Mouse (Mus musculus) liver, embryonic 16.5 days (tissue): Measurements from ENCODE around the gene Enpp1. TPM values are rescaled to one million over a fixed set of nuclear protein-coding genes. Genes with fewer than 3 reads are reported as not detected.
"Not testable (repeated sequence)": the region's sequence is repeated elsewhere in the genome, so short reads cannot be mapped to it uniquely, and the experiment has no call there.

Experiments
- ATAC-seq: fragments of 200-750 bp; cut with Nextera tagmentation; 2 replicates; pipeline ENCODE4 v1.8.0; 2017; ENCODE audit warnings: low read depth, mild to moderate bottlenecking, moderate number of reproducible peaks, moderate library complexity
- H3K27ac ChIP-seq: fragments of 300-500 bp; sonication (generic); 2 replicates; pipeline ENCODE4 v1.5.1; 2014; ENCODE audit warnings: mild to moderate bottlenecking, low read length
- H3K27me3 ChIP-seq: fragments of 300-500 bp; sonication (generic); 2 replicates; pipeline ENCODE4 v1.6.1; 2014; ENCODE audit warnings: low read depth, low read length, mixed read lengths; ENCODE audit not compliant: control insufficient read depth, insufficient read depth
- H3K36me3 ChIP-seq: fragments of 300-500 bp; sonication (generic); 2 replicates; pipeline ENCODE4 v1.6.1; 2014; ENCODE audit warnings: mild to moderate bottlenecking; ENCODE audit not compliant: control insufficient read depth, insufficient read depth
- H3K4me1 ChIP-seq: fragments of 300-500 bp; sonication (generic); 2 replicates; pipeline ENCODE4 v1.6.1; 2014; ENCODE audit warnings: low read depth, low read length, mixed read lengths; ENCODE audit not compliant: control insufficient read depth
- H3K4me2 ChIP-seq: fragments of 300-500 bp; sonication (generic); 2 replicates; pipeline ENCODE4 v1.6.1; 2014; ENCODE audit warnings: low read depth, low read length, mixed read lengths
- H3K4me3 ChIP-seq: fragments of 300-500 bp; sonication (generic); 2 replicates; pipeline ENCODE4 v1.5.1; 2014; ENCODE audit warnings: low read depth, mild to moderate bottlenecking, low read length
- H3K9ac ChIP-seq: fragments of 300-500 bp; sonication (generic); 2 replicates; pipeline ENCODE4 v1.6.1; 2014; ENCODE audit warnings: low read depth, low read length
- H3K9me3 ChIP-seq: fragments of 300-500 bp; sonication (generic); replicated peaks from 2 replicates; pipeline ENCODE4 v1.6.1; 2016; ENCODE audit warnings: low read length; ENCODE audit not compliant: control insufficient read depth
- WGBS: fragments of 180-500 bp; shearing (Covaris S2); extraction: QIAGEN DNeasy Blood & Tissue Kit; methylation state at CpG from one replicate; pipeline ENCODE4 v1.1.7; 2014; ENCODE audit not compliant: insufficient replicate concordance; 5-methylcytosine and 5-hydroxymethylcytosine counted together
- polyA plus RNA-seq: library from polyadenylated mRNA; unstranded; fragments of >200 nt; fragmentation: Nextera tagmentation; extraction: Ambion mirVana; gene quantifications from 2 replicates; pipeline ENCODE4 v1.2.1, GENCODE M21; 2015

Enpp1 gene
- polyA plus RNA-seq, 1 experiment from 2014 or later: 3.4 TPM

DNA sequence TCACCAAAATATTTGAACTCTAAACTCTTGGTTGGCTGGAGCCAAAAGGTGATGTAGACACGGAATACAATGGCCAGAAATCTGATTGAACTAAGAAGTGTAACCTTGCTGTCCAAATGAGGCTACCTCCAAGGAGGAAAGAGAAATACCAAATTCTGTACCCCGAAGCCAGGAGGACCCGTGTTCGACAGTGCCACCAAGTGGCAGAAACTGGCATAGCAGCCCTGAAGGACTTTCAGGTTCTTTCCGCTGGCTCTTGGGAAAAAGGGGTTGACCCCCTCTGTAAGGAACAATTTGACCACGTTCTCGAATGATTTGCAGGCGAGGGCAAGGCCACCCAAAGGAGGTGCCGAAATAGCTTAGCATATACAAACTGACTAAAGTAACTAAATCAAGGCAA is 90.4 kb downstream of the Enpp1 start:
- no peak for ATAC-seq
- no peaks in the 10 kb centered on the region for H3K9me3 ChIP-seq

DNA sequence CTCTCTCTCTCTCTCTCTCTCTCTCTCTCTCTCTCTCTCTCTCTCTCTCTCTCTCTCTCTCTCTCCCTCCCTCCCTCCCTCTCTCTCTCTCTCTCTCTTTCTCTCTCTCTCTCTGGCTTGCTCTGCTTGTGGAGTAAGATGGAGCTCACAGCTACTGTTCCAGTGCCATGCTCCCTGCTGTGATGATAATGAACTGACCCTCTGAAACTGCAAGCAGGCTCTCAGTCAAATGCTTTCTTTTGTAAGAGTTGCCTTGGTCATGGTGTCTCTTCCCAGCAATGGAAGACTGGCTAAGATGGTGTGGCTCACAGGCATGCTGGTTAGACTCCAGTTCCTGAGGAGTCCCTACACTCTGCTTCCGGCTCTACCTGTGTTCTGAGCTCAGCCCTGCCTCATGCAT is 95.4 kb downstream of the Enpp1 start:
- H3K4me1 ChIP-seq, H3K4me3 ChIP-seq, H3K4me2 ChIP-seq, H3K27ac ChIP-seq, H3K27me3 ChIP-seq, H3K36me3 ChIP-seq, H3K9ac ChIP-seq, ATAC-seq, H3K9me3 ChIP-seq: not testable (repeated sequence)
- 54% methylated on average over 1 of the region's 1 CpGs for WGBS

More for the DNA sequence above, 90.4 kb downstream of the Enpp1 start:
- H3K27ac ChIP-seq: no peak overlapping the region
- H3K4me3 ChIP-seq: no peak overlapping the region
- no peaks in the 10 kb centered on the region for H3K27me3 ChIP-seq
- 23% methylated on average over 9 of the region's 9 CpGs for WGBS
- H3K36me3 ChIP-seq: no peaks in the 10 kb centered on the region
- H3K4me1 ChIP-seq: no peaks in the 10 kb centered on the region
- H3K9ac ChIP-seq: no peak overlapping the region
- H3K4me2 ChIP-seq: no peak overlapping the region

DNA sequence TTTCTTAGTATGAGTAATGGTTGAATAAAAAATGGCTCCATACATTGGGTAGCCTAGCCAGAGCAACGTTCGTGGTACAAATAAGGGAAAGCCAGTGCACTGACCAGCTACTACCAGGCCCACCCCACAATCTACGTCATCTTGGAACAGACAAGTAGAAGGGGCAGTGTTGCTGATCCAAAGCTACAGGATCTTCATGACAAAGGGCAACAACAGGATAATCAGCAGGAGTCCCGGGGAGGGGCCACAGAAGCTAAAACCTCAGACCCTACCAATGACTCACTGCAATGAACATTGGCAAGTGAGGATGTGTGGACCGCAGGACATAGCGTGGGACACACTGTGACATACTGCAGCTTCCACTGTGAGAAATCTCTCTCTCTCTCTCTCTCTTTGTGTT is 96.2 kb downstream of the Enpp1 start:
- Histone ChIP-seq H3K4me3 (no peak overlapping the region), H3K4me1 (no peaks in the 10 kb centered on the region), H3K9me3 (no peaks in the 10 kb centered on the region), H3K27me3 (no peaks in the 10 kb centered on the region), H3K4me2 (no peak overlapping the region), H3K27ac (no peak overlapping the region), H3K9ac (no peak overlapping the region), H3K36me3 (no peaks in the 10 kb centered on the region)
- no peak for ATAC-seq
- 75% methylated on average over 6 of the region's 6 CpGs for WGBS

DNA sequence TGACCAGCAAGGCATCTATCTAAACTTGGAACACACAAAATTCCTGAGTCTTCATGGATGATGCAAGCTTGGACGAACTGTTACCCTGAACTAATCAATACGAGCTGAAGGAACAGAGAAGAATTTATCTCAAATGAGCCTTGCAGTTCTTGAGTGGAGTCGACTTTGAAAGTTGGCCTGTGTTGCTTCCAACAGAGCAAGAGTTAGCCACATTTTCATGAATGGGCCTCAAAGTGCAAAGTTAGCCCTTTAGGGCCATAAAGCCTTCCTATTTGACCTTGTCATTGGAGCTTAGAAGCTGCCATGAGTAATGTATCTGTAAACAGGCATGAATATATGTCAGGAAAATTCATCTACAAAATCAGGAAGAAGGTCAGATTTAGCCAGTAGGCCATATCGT is 97.2 kb downstream of the Enpp1 start:
- H3K27ac ChIP-seq: no peak overlapping the region
- ATAC-seq: no peak
- H3K27me3 ChIP-seq: no peaks in the 10 kb centered on the region
- 56% methylated on average over 4 of the region's 4 CpGs for WGBS
- no peaks in the 10 kb centered on the region for H3K9me3 ChIP-seq
- no peak overlapping the region for H3K4me3 ChIP-seq
- H3K36me3 ChIP-seq: no peaks in the 10 kb centered on the region
- no peaks in the 10 kb centered on the region for H3K4me1 ChIP-seq
- H3K9ac ChIP-seq: no peak overlapping the region
- no peak overlapping the region for H3K4me2 ChIP-seq

DNA sequence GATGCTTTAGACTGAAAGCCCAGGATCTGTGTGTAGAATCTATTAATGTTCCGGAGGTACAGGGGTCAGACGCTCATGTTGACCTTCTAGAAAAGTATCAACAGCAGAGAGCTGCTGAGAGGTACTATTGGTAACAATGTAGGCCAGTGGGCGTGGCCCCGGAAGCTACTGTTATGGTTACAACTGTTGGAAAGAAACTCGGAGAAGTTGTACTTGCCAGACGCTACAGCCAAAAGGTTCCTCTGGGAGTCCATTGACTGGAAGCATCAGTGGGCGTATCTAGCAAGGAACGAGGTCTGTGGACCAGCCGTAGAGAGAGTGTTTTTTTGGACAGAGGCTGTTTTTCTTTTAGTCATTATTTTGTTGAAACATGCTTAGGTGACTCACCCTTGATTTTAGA is 102.2 kb downstream of the Enpp1 start:
- no peak for ATAC-seq
- H3K36me3 ChIP-seq: no peaks in the 10 kb centered on the region
- H3K4me2 ChIP-seq: no peak overlapping the region

DNA sequence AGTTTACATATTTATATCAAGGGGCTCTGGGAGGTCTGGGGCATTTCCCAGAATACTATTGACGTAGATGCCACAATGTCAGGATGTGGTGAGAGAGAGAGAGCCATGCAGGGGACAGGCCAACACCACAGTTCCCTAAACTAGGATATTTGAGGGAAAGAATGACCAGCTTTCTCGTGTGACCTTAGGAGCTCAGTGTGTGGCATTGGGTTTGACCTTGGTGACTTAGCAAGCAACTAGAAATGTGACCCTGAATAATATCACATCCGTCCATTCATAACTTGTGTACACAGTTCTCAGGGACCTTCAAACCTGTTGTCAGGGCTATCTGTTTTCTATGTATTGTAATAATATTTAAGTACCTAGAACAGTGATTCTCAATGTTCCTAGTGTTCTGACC is 102.8 kb downstream of the Enpp1 start:
- Histone ChIP-seq H3K27me3 (no peaks in the 10 kb centered on the region), H3K9ac (no peak overlapping the region), H3K36me3 (no peaks in the 10 kb centered on the region), H3K27ac (no peak overlapping the region), H3K9me3 (no peaks in the 10 kb centered on the region), H3K4me2 (no peak overlapping the region), H3K4me3 (no peak overlapping the region), H3K4me1 (no peaks in the 10 kb centered on the region)
- 45% methylated on average over 3 of the region's 3 CpGs for WGBS
- no peak for ATAC-seq

More for the DNA sequence above, 102.2 kb downstream of the Enpp1 start:
- H3K4me1 ChIP-seq: no peaks in the 10 kb centered on the region
- no peaks in the 10 kb centered on the region for H3K27me3 ChIP-seq
- no peak overlapping the region for H3K27ac ChIP-seq
- no peak overlapping the region for H3K4me3 ChIP-seq
- H3K9me3 ChIP-seq: no peaks in the 10 kb centered on the region
- H3K9ac ChIP-seq: no peak overlapping the region
- 68% methylated on average over 9 of the region's 9 CpGs for WGBS

DNA sequence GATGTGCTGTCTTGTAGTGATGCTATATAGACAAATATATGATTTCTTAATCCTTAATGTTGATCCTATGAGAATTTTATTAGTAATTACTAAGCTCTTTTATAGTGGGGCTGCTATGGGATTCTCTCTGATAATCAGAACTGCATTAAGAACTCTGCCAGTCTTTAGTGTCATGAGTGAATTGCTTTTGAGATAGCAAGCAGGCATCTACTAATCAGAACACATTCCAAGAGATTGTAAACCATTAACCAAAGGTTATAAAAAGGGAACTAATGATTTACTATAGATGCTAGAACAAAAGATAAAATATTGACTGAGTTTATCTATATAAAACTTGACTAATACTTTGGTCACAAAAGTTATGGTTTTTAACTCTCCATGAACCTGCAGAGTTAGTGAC is 108.2 kb downstream of the Enpp1 start:
- no peak for ATAC-seq

DNA sequence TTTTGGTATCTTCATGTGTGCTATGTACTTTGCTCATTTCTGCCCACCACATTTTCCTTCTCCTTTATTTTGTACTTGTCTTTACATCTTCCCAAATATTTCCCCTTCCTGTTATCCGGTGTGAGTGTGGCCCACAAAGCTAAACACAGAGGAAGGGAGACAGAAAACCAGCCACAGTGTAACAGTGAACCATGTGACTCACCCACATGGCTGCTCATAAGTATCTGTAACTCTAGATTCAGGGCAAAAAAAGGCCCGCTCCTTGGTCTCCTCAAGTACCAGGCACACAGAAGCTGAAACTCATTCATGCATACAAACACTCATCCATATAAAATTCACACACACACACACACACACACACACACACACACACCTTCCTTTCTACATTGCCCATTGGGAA is 108.9 kb downstream of the Enpp1 start:
- no peaks in the 10 kb centered on the region for H3K36me3 ChIP-seq
- WGBS: 50% methylated on average over 2 of the region's 2 CpGs

More for the DNA sequence above, 108.2 kb downstream of the Enpp1 start:
- Histone ChIP-seq H3K9me3 (no peaks in the 10 kb centered on the region), H3K9ac (no peak overlapping the region), H3K27me3 (no peaks in the 10 kb centered on the region), H3K36me3 (no peaks in the 10 kb centered on the region), H3K4me1 (no peaks in the 10 kb centered on the region), H3K4me3 (no peak overlapping the region), H3K4me2 (no peak overlapping the region), H3K27ac (no peak overlapping the region)

DNA sequence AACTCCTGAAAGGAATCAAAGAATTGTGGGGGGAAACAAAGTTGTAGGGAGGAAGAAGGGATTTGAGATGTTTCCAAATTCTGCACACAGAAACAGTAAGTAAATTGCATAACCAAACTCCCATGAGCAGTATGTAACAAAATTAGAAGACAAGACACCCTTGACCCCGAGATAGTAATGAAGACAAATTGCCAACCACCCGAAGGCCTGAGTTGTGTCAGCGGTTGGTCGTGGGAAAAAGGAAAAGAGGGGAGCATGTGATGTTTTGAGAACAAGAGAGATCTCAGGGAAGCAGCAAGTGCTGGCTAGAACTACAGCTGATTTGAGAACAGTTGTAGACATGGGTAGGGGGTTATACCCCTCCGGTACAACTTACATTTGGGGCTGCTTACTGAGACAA is 112.2 kb downstream of the Enpp1 start:
- no peak overlapping the region for H3K27ac ChIP-seq
- ATAC-seq: no peak
- no peaks in the 10 kb centered on the region for H3K4me1 ChIP-seq
- H3K4me2 ChIP-seq: no peak overlapping the region
- no peak overlapping the region for H3K4me3 ChIP-seq
- peaks cover 20% of the 10 kb centered on the region for H3K27me3 ChIP-seq
- no peaks in the 10 kb centered on the region for H3K36me3 ChIP-seq
- no peaks in the 10 kb centered on the region for H3K9me3 ChIP-seq
- WGBS: 62% methylated on average over 5 of the region's 5 CpGs
- no peak overlapping the region for H3K9ac ChIP-seq

More for the DNA sequence above, 108.9 kb downstream of the Enpp1 start:
- H3K27me3 ChIP-seq: no peaks in the 10 kb centered on the region
- no peak overlapping the region for H3K4me3 ChIP-seq
- no peak overlapping the region for H3K9ac ChIP-seq
- no peak overlapping the region for H3K4me2 ChIP-seq
- H3K4me1 ChIP-seq: no peaks in the 10 kb centered on the region
- no peaks in the 10 kb centered on the region for H3K9me3 ChIP-seq
- ATAC-seq: no peak
- no peak overlapping the region for H3K27ac ChIP-seq

DNA sequence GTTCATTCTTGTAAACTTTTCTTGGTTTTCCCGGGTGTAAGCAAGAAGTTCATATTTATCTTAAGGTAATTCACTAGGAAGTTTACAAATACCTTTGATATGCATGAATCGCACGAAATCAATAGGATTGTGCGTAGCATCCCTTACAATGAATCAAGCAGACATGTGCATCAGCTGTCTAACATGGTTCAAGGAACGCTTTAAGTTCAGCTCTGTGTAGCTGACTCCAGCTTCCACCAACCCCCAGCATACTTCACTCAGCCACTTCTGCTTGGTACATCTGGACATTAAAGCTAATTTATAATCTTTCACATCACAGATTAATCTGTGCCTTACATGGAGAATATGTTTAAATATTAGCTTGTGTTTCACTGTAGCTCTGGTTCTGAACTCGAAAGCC is 113.3 kb downstream of the Enpp1 start:
- Histone ChIP-seq H3K4me1 (no peaks in the 10 kb centered on the region), H3K27me3 (peaks cover 24% of the 10 kb centered on the region), H3K4me3 (no peak overlapping the region), H3K36me3 (no peaks in the 10 kb centered on the region), H3K27ac (no peak overlapping the region), H3K9me3 (no peaks in the 10 kb centered on the region), H3K9ac (no peak overlapping the region), H3K4me2 (no peak overlapping the region)
- no peak for ATAC-seq
- WGBS: 66% methylated on average over 6 of the region's 6 CpGs
